Mouse (Mus musculus) T-helper 1 cell (primary cell): ENCODE measurements around the gene Hephl1.
"Not testable (repeated sequence)": the region's sequence is repeated elsewhere in the genome, so short reads cannot be mapped to it uniquely, and the experiment has no call there.

Experiments used
- in situ Hi-C: fragments of 300-600 bp; cut with MboI, MseI; formaldehyde crosslinking; loops from one replicate; pipeline ENCODE4 v1.15.1; 2025; ENCODE audit warnings: high pct_unique_total_duplicates

Gene Hephl1

DNA sequence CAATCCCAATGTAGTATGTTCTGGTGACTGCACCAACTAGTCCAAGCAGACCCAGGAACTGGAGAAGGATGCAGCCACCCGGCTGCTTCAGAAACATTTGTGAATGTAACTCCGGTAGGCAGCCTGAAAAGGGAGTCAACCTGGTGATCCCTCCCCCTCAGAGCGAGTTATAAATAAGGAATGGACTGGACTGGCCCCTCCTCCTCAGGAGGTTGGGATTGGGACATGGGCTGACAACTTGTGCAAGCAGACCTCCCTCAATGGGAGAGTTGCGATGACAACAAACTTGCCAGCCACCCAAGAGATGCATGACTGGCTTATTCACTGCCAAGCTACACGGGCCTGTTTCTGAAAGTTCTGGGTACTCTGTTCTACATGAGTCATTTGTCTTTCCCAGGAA lies at the start of gene Hephl1:
Gene Hephl1, minus strand, starts transcription at position 101 of the 400 bp plus-strand sequence.
- in situ Hi-C loops = loop anchor here (10.0 kb wide), 2 partner anchors 257 to 367 kb away; partner anchors contain the start of gene Piwil4

- in situ Hi-C loops = no loop called here
Measured at GRCm38 (mm10) chr9:15149246-15149926, 37.5 kb upstream of the Hephl1 start.

- in situ Hi-C loops = no loop called here
Measured at GRCm38 (mm10) chr9:15140546-15140945, 28.6 kb upstream of the Hephl1 start.

GRCm38 (mm10) chr9:15125897-15126296 lies 14.0 kb upstream of the Hephl1 start:
- in situ Hi-C loops = no loop called here

DNA sequence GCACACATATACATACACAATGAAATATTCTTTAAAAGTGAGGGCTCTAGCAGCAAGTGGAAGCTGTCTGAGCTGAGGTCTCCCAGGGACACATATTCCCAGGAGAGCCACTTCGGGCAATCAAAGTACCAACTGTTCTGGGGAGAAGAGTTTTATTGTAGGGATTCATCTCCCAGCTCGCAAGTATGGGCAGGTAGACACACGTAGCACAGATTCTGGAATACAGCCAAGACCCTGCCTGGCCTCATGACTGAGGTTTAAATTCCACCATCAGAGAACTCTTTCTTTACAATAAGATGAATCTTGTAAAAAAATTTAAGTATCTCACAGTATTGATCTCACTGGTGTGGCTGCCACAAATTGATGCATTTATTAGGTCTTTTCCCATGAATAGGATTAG lies 10.5 kb upstream of the Hephl1 start:
- in situ Hi-C loops = no loop called here

- in situ Hi-C loops = no loop called here
Measured at GRCm38 (mm10) chr9:15120841-15121358, 9.0 kb upstream of the Hephl1 start.

- in situ Hi-C loops = no loop called here
Measured at GRCm38 (mm10) chr9:15120209-15120608, 8.3 kb upstream of the Hephl1 start.

DNA sequence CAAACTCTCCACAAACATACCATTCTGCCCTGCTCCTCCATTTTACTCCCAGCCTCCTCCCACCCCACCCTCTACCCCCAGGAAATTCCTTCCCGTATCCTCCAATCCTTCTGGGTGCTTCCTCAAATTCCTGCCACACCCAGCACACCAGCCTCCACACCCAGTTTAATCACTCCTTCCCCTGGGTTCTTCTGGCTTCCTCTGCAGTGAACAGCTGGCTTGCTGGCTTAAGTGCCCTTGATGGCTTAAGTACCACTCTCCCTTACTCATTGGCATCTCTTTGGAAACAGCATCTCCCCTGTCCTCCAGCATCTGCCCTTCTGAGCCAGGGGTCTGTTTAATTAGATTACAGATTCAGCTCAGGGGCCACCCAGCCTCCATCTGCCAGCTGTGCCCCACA lies 7.6 kb upstream of the Hephl1 start:
- in situ Hi-C loops = loop anchor here (10.0 kb wide), 2 partner anchors 265 to 375 kb away; partner anchors contain the start of gene Piwil4

GRCm38 (mm10) chr9:15116165-15116564 lies 4.3 kb upstream of the Hephl1 start:
- in situ Hi-C loops = loop anchor here (10.0 kb wide), 2 partner anchors 261 to 371 kb away; partner anchors contain the start of gene Piwil4

- in situ Hi-C loops = loop anchor here (10.0 kb wide), 2 partner anchors 259 to 369 kb away; partner anchors contain the start of gene Piwil4
Measured at GRCm38 (mm10) chr9:15114102-15114501, 2.2 kb upstream of the Hephl1 start.

- in situ Hi-C loops = loop anchor here (5.0 kb wide), 1 partner anchor 76 kb away; no protein-coding TSS in a partner anchor
Measured at GRCm38 (mm10) chr9:15108101-15108500, 3.8 kb downstream of the Hephl1 start.

- in situ Hi-C loops = loop anchor here (5.0 kb wide), 1 partner anchor 73 kb away; no protein-coding TSS in a partner anchor
Measured at GRCm38 (mm10) chr9:15105136-15105535, 6.8 kb downstream of the Hephl1 start.

- in situ Hi-C loops = loop anchor here (5.0 kb wide), 1 partner anchor 36 kb away; no protein-coding TSS in a partner anchor
Measured at GRCm38 (mm10) chr9:15103579-15104300, 8.2 kb downstream of the Hephl1 start.

- in situ Hi-C loops = loop anchor here (5.0 kb wide), 1 partner anchor 34 kb away; no protein-coding TSS in a partner anchor
Measured at GRCm38 (mm10) chr9:15101531-15102161, 10.3 kb downstream of the Hephl1 start.

GRCm38 (mm10) chr9:15098421-15098820 lies 13.5 kb downstream of the Hephl1 start:
- in situ Hi-C loops = not testable (repeated sequence)

- in situ Hi-C loops = no loop called here
Measured at GRCm38 (mm10) chr9:15097172-15097571, 14.7 kb downstream of the Hephl1 start.

DNA sequence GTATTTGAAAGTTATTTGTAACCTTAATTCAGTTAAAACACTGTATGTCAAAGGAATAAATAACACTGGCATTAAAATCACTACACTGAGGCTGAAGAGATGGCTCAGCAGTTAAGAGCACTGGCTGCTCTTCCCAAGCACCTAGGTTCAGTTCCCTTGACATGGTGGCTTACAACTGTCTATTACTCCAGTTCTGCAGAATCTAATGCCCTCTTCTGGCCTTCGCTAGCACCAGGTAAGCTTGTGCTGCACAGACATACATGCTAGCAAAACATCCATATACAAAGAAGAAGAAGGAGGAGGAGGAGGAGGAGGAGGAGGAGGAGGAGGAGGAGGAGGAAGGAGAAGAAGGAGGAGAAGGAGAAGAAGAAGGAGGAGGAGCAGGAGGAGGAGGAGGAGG lies 15.7 kb downstream of the Hephl1 start:
- in situ Hi-C loops = no loop called here

DNA sequence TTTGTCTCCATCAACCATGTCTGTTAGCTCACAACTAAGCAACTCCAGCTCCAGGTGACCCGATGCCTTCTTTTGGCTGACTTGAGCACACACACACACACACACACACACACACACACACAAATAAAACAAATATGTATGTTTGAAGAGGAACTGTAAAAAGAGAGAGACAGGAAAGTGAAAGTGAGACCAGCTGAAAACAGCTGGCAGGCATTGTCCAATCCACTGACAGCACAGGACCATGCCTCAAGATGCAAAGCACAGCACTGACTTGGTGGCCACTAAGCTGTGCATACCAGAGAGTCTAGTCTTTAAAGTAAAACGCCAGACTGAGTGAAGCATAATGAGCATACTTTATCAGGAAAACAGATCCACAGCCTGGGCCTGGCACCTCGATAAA lies 16.7 kb downstream of the Hephl1 start:
- in situ Hi-C loops = no loop called here

GRCm38 (mm10) chr9:15068686-15069295 lies 43.1 kb downstream of the Hephl1 start:
- in situ Hi-C loops = loop anchor here (5.0 kb wide), 1 partner anchor 34 kb away; no protein-coding TSS in a partner anchor

GRCm38 (mm10) chr9:15067995-15068685 lies 43.8 kb downstream of the Hephl1 start:
- in situ Hi-C loops = loop anchor here (5.0 kb wide), 1 partner anchor 34 kb away; no protein-coding TSS in a partner anchor

GRCm38 (mm10) chr9:15064176-15064575 lies 47.7 kb downstream of the Hephl1 start:
- in situ Hi-C loops = no loop called here
